Mouse (Mus musculus): ENCODE measurements at regions not wholly inside any gene's neighbourhood (a gene's known extent, or its start where the extent isn't known, plus 50 kb on each side); places are given as distances from the start of the nearest gene placed in this dataset.
A peak's percentile ranks its signal among the peaks of the same experiment; 100 is the strongest.

- H3K27ac ChIP-seq, result no peak overlapping the region
- no peak overlapping the region for H3K4me3 ChIP-seq
- peak; percentile 75 for ATAC-seq
- H3K9me3 ChIP-seq (replicated peaks), result no peaks in the 10 kb centered on the region
- H3K9ac ChIP-seq, result no peak overlapping the region
- no peak overlapping the region for H3K4me2 ChIP-seq
- 15% methylated on average over 5 of the region's 5 CpGs for WGBS
- H3K4me1 ChIP-seq, result peaks cover 12% of the 10 kb centered on the region
- H3K27me3 ChIP-seq, result no peaks in the 10 kb centered on the region; the same call in 1 of the 2 replicates
- no peaks in the 10 kb centered on the region for H3K36me3 ChIP-seq (ENCODE audit: poor library complexity, severe bottlenecking)
Observed at GRCm38 (mm10) chr10:111686585-111686984, 180.5 kb downstream of the Phlda1 start.

- ATAC-seq, result no peak
- WGBS, result 82% methylated on average over 10 of the region's 10 CpGs
- Histone ChIP-seq H3K9me3 (replicated peaks) (no peaks in the 10 kb centered on the region), H3K4me3 (no peak overlapping the region), H3K9ac (no peak overlapping the region), H3K4me1 (peaks cover 12% of the 10 kb centered on the region), H3K27me3 (no peaks in the 10 kb centered on the region; the same call in 1 of the 2 replicates), H3K4me2 (no peak overlapping the region), H3K36me3 (ENCODE audit: poor library complexity, severe bottlenecking) (no peaks in the 10 kb centered on the region), H3K27ac (no peak overlapping the region)
Observed at GRCm38 (mm10) chr10:111689587-111689986, 183.5 kb downstream of the Phlda1 start.

GRCm38 (mm10) chr10:111693762-111694161 lies 187.7 kb downstream of the Phlda1 start:
- no peak overlapping the region for H3K4me3 ChIP-seq
- no peaks in the 10 kb centered on the region for H3K9me3 ChIP-seq (replicated peaks)
- no peaks in the 10 kb centered on the region for H3K4me1 ChIP-seq
- H3K36me3 ChIP-seq (ENCODE audit: poor library complexity, severe bottlenecking), result no peaks in the 10 kb centered on the region
- no peak for ATAC-seq
- H3K27me3 ChIP-seq, result no peaks in the 10 kb centered on the region
- H3K9ac ChIP-seq, result no peak overlapping the region
- no peak overlapping the region for H3K4me2 ChIP-seq
- H3K27ac ChIP-seq, result no peak overlapping the region

GRCm38 (mm10) chr10:111694227-111695200 lies 188.4 kb downstream of the Phlda1 start:
- no peaks in the 10 kb centered on the region for H3K27me3 ChIP-seq
- H3K36me3 ChIP-seq (ENCODE audit: poor library complexity, severe bottlenecking), result no peaks in the 10 kb centered on the region
- peak; percentile 59; the same call in 1 of the 2 replicates for ATAC-seq
- 0 out of 2 replicates have a peak, but pooled peaks cover 6% of the 10 kb centered on the region for H3K4me1 ChIP-seq
- no peak overlapping the region for H3K9ac ChIP-seq
- H3K27ac ChIP-seq, result 0 out of 2 replicates have a peak overlapping the region, but pooled peaks have one; percentile 10
- no peak overlapping the region for H3K4me2 ChIP-seq
- no peaks in the 10 kb centered on the region for H3K9me3 ChIP-seq (replicated peaks)
- WGBS, result 79% methylated on average over 6 of the region's 6 CpGs
- H3K4me3 ChIP-seq, result no peak overlapping the region

GRCm38 (mm10) chr10:111695918-111696760 lies 190.1 kb downstream of the Phlda1 start:
- H3K4me3 ChIP-seq, result no peak overlapping the region

DNA sequence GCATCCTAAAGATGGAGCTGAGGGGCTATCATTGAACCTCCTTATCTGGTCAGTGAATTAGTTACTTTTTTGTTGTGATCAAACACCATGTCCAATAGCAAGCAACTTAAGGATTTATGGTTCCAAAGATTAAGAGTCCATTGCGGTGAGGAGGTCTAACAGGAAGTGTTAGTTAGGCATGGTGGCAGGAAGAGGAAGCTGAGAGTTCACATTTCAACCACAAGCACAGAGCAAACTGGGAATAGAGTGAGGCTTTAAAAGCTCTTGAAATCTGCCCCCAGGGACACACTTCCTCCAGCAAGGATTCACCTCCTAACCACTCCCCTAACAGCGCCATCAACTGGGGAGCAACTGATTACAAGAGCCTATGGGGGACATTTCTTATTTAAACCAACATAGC lies 190.9 kb downstream of the Phlda1 start:
- no peak for ATAC-seq

More at GRCm38 (mm10) chr10:111695918-111696760, 190.1 kb downstream of the Phlda1 start:
- H3K4me2 ChIP-seq, result no peak overlapping the region
- no peaks in the 10 kb centered on the region for H3K9me3 ChIP-seq (replicated peaks)
- 87% methylated on average over 4 of the region's 4 CpGs for WGBS
- H3K27ac ChIP-seq, result no peak overlapping the region
- no peaks in the 10 kb centered on the region for H3K36me3 ChIP-seq (ENCODE audit: poor library complexity, severe bottlenecking)
- ATAC-seq, result no peak
- no peaks in the 10 kb centered on the region for H3K27me3 ChIP-seq
- H3K9ac ChIP-seq, result no peak overlapping the region
- 0 out of 2 replicates have a peak, but pooled peaks cover 8% of the 10 kb centered on the region for H3K4me1 ChIP-seq

DNA sequence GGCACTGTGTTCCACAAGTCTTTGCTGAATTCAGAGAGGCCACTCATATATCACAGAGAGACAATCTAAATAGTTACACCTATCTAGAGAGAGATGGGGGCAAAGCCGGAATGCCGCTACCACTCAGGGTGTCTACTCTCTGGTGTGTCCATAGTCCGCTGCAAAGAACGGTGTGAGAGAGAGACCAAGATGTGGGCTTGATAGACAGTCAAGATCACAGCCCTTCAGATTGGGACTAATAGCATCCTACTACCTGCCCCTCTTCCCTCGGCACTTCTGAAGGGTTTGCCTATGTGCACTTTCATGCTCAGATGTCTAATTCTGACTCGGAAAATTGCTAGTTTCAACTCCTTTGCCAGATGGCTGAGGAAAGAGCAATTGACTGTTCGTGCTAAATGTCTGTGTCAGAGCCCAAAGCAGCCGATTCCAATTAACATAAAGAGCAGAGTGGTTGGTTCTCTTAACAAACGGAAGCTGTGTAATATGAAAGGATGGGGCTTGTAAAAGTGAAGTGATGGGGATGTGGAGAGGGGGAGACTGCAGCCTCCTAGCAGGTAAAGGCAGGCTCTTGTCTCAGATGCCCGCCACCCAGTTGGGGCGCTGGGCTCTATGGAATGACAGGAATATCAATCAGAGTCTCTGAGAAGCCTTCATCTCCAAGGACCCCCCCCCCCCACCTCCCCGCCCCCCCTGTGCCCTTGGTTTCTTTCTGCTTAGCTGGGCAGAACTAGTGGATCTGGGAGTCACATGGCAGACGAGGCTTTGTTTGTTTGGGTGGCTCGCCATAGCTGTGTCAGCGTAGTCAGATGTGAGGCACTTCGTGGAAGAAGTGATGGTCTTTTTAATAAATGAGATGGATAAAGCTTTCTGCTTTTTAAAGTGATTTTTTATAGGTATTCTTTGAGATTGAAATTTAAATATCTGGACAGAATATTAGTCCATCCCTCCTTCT lies 193.7 kb downstream of the Phlda1 start:
- Histone ChIP-seq H3K9me3 (replicated peaks) (no peaks in the 10 kb centered on the region), H3K36me3 (ENCODE audit: poor library complexity, severe bottlenecking) (no peaks in the 10 kb centered on the region), H3K4me1 (0 out of 2 replicates have a peak, but pooled peaks cover 8% of the 10 kb centered on the region), H3K4me3 (no peak overlapping the region), H3K9ac (no peak overlapping the region), H3K27ac (peak overlapping the region; percentile 75), H3K4me2 (peak overlapping the region; percentile 24), H3K27me3 (no peaks in the 10 kb centered on the region)
- peak; percentile 86 for ATAC-seq
- 62% methylated on average over 16 of the region's 16 CpGs for WGBS

More for the DNA sequence above, 190.9 kb downstream of the Phlda1 start:
- no peak overlapping the region for H3K9ac ChIP-seq
- H3K9me3 ChIP-seq (replicated peaks), result no peaks in the 10 kb centered on the region
- H3K4me2 ChIP-seq, result no peak overlapping the region
- WGBS, result 94% methylated on average over 2 of the region's 2 CpGs
- H3K36me3 ChIP-seq (ENCODE audit: poor library complexity, severe bottlenecking), result no peaks in the 10 kb centered on the region
- no peak overlapping the region for H3K27ac ChIP-seq
- H3K27me3 ChIP-seq, result no peaks in the 10 kb centered on the region
- H3K4me3 ChIP-seq, result no peak overlapping the region
- H3K4me1 ChIP-seq, result 0 out of 2 replicates have a peak, but pooled peaks cover 8% of the 10 kb centered on the region

DNA sequence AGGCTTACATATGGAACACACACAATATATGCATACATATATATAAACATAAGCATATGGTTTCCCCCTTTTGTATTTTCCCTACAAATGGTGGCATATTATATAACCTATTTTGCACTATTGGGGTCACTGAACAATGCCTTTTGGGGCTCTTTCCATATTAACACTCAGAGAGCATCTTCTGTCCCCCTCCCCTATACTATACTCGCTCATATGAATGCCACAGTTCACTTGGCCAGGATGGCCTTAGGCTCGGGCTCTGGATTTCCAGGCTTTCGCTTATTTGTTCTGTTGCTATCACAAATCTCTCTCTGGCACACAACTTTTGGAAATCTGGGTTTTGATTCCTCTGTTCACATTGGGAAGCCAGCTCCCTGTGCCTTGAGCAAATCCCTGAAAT lies 194.5 kb downstream of the Phlda1 start:
- H3K4me1 ChIP-seq, result 0 out of 2 replicates have a peak, but pooled peaks cover 8% of the 10 kb centered on the region
- no peak overlapping the region for H3K27ac ChIP-seq

GRCm38 (mm10) chr10:111701138-111701537 lies 195.1 kb downstream of the Phlda1 start:
- no peak overlapping the region for H3K4me2 ChIP-seq
- H3K9me3 ChIP-seq (replicated peaks), result peaks cover 8% of the 10 kb centered on the region
- 0 out of 2 replicates have a peak, but pooled peaks cover 8% of the 10 kb centered on the region for H3K4me1 ChIP-seq
- no peak overlapping the region for H3K4me3 ChIP-seq
- no peak overlapping the region for H3K9ac ChIP-seq
- ATAC-seq, result no peak
- H3K27me3 ChIP-seq, result no peaks in the 10 kb centered on the region
- H3K36me3 ChIP-seq (ENCODE audit: poor library complexity, severe bottlenecking), result no peaks in the 10 kb centered on the region
- 0 out of 2 replicates have a peak overlapping the region, but pooled peaks have one; percentile 19 for H3K27ac ChIP-seq
- 84% methylated on average over 4 of the region's 4 CpGs for WGBS

More for the DNA sequence above, 194.5 kb downstream of the Phlda1 start:
- 87% methylated on average over 3 of the region's 3 CpGs for WGBS
- H3K9me3 ChIP-seq (replicated peaks), result peaks cover 3% of the 10 kb centered on the region; the same call in 1 of the 2 replicates
- H3K4me3 ChIP-seq, result no peak overlapping the region
- H3K27me3 ChIP-seq, result no peaks in the 10 kb centered on the region
- no peak overlapping the region for H3K4me2 ChIP-seq
- H3K36me3 ChIP-seq (ENCODE audit: poor library complexity, severe bottlenecking), result no peaks in the 10 kb centered on the region
- no peak; the same call in 1 of the 2 replicates for ATAC-seq
- no peak overlapping the region for H3K9ac ChIP-seq

GRCm38 (mm10) chr10:111702435-111702834 lies 196.3 kb downstream of the Phlda1 start:
- Histone ChIP-seq H3K9ac (no peak overlapping the region), H3K9me3 (replicated peaks) (peaks cover 8% of the 10 kb centered on the region), H3K4me3 (no peak overlapping the region), H3K4me1 (0 out of 2 replicates have a peak, but pooled peaks cover 8% of the 10 kb centered on the region), H3K4me2 (no peak overlapping the region), H3K27me3 (no peaks in the 10 kb centered on the region), H3K36me3 (ENCODE audit: poor library complexity, severe bottlenecking) (no peaks in the 10 kb centered on the region), H3K27ac (no peak overlapping the region)
- 96% methylated on average over 6 of the region's 6 CpGs for WGBS
- no peak for ATAC-seq

DNA sequence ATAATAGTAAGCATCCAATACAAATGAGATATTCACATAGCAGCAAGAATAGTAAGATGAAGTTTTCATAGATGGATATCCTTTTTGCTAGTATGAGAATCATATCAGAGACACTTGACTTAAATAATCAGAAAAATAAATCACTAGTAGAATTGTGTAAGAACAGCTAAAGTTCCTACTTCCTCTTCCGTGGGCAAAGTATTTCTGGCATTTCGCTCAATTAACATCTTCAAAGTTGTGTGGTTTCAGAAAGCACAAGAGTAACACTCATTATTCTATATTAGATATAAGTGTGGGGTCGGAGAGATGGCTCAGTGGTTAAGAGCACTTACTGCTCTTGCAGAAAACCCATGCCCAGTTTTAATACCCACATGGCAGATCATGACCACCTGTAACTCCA lies 197.4 kb downstream of the Phlda1 start:
- H3K9me3 ChIP-seq (replicated peaks), result peaks cover 8% of the 10 kb centered on the region
- no peak overlapping the region for H3K4me3 ChIP-seq
- no peak overlapping the region for H3K27ac ChIP-seq
- H3K4me2 ChIP-seq, result no peak overlapping the region
- ATAC-seq, result no peak
- WGBS, result 89% methylated on average over 3 of the region's 3 CpGs
- H3K36me3 ChIP-seq (ENCODE audit: poor library complexity, severe bottlenecking), result no peaks in the 10 kb centered on the region
- H3K27me3 ChIP-seq, result no peaks in the 10 kb centered on the region
- no peak overlapping the region for H3K9ac ChIP-seq
- 0 out of 2 replicates have a peak, but pooled peaks cover 8% of the 10 kb centered on the region for H3K4me1 ChIP-seq
